Mouse (Mus musculus): ENCODE measurements at regions not wholly inside any gene's neighbourhood (a gene's known extent, or its start where the extent isn't known, plus 50 kb on each side); places are given as distances from the start of the nearest gene placed in this dataset.

GRCm38 (mm10) chr3:48911758-48912157, 845.4 kb downstream of the Pcdh18 start:
- peak; percentile 27 for DNase-seq (ENCODE audit: low read depth, low spot score)

GRCm38 (mm10) chr3:48890403-48890802, 866.7 kb downstream of the Pcdh18 start:
- DNase-seq (ENCODE audit: low read depth, low spot score), result no peak

DNA sequence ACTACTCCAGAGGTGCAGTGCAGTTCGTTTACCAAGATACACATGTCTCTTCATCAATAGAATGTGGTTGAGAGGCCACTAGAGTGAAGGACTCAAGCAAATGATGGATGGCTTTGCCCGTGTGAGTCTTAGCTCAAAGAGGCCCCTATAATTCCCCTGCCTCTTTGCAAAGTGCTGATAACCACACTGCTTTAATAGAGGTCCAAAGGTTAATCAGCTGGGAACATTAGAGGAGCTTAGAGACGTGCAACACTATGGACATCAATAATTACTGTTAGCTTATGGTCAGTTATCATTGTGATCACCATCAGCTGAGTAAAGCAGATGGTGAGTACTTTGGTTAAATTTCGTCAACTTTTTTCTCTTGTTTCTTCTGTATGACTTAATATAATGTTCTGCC, 869.2 kb downstream of the Pcdh18 start:
- no peak for DNase-seq (ENCODE audit: low read depth, low spot score)

GRCm38 (mm10) chr3:48869527-48869926, 887.6 kb downstream of the Pcdh18 start:
- no peak for DNase-seq (ENCODE audit: low read depth, low spot score)

DNA sequence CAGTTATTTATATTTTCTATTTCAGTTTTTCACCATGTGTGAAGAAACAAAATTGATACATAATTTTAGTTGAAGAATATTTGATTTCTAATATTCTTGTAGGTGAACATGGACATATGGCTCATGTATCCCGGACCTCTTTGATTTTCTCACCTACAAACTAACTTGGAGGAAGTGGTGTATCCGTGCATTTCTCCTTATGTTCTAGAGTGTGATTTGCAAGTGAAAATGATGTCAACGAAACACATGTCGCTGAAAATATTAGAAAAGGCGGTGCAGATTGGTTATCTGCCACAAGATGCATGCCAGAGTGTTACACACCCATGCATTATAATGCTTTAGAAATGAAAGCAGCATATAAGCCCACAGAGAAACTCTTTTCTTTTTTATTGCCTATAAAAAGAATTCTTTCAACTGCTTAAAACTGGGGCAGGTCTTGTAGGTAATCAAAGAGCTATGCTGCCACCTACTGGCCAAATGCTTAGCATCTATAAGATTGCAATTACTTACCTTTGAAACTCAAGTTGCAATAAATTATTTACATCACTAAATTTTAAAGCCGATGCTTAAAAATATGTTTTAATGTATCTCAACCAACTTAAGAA, 911.0 kb downstream of the Pcdh18 start:
- peak; percentile 84 for DNase-seq (ENCODE audit: low read depth, low spot score)

DNA sequence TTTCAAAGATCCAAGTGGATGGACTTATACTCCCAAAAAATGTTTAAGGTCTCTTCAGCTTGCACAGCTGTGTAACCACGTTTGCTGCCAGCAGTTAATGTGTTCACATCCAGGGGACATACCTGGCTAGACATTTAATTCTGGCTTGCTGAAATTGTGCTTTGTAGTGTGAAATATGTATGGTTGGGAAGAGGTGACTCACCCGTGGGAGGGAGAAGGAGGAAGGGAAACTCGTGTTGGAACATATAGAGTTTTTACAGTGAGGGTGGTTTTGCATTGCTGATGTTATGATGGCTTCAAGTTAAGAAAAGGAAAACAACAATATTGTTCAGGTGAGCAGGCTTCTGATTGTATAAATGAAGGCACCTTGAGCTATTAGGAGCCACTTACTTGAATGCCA, 916.4 kb downstream of the Pcdh18 start:
- DNase-seq (ENCODE audit: low read depth, low spot score), result no peak

DNA sequence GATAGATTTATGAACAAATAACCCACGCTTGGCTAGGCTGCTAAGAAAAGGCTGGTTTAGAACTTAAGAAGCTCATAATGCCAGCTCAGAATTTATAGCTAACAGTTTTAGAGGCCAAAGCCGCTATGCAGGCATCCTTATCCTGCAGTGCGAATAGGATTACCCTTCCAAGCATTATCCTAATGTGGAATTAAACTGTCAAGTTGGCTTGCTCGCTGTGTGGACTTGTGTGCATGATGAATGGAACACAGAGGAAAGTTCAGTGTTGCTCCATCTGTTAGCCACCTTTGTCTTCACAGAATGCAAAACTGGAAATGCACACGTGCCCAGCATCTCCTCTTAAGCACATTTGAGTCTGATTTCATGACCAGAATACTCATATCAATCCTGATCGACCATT, 933.8 kb downstream of the Pcdh18 start:
- no peak for DNase-seq (ENCODE audit: low read depth, low spot score)

- no peak for DNase-seq (ENCODE audit: low read depth, low spot score)
Observed at GRCm38 (mm10) chr3:48804398-48804797, 952.7 kb downstream of the Pcdh18 start.

- no peak for DNase-seq (ENCODE audit: low read depth, low spot score)
Observed at GRCm38 (mm10) chr3:48771709-48772108, 985.4 kb downstream of the Pcdh18 start.

Data from 3T3-L1 (cell line).